Mouse (Mus musculus) subcutaneous adipose tissue, adult 2 months (tissue): ENCODE measurements around the gene Minos1. TPM values are rescaled to one million over a fixed set of nuclear protein-coding genes. Genes with fewer than 3 reads are reported as not detected.

ENCODE experiments used
- polyA plus RNA-seq: library from polyadenylated mRNA; depleted of rRNA; stranded (reverse); fragments of >200 nt; gene quantifications from 2 replicates; pipeline ENCODE4 v1.2.3, GENCODE M21; 2012; ENCODE audit warnings: low replicate concordance; rRNA removed

Gene Minos1
- polyA plus RNA-seq = 75.1 and 94.2 TPM in 2 replicates

DNA sequence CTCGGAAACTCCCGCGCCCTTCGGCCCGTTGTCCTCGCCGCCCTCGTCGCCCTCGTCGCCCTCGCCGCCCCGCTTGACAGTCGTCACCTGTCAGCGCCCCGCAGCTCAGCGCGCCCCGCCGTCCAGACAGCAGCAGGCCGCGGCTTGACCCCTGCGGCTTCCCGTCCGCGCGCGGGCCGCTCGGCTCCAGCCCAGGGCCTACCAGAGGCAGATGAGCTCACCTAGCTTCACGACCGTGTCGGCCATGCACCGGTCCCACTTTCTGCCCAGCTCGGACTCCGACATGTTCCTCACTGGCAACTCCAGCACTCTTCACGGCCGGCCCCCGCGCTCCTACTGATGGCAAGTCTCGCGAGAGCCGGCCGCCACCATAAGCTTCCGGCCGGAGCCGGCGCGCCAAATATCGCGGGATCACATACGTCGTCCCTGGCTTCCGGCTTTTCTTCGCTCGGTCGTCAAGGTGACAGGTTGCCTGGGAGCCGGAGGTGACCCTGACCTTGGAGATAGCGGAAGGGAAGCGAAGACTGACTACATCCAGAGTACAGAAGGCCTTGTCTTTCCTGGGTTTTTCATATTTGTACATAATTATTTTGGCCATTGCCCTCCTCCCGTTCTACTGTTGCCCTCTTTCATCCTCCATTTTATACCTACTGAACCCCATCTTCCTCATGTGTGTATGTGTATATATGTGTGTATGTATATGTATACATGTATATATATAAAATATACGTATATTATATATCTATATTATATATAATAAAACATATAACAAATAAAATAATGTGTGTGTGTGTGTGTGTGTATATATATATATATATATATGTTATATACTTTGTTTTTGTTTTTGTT lies at the start of gene Minos1:
Gene Minos1 (minus strand): TSS at position 413 of the 849 bp plus-strand sequence.

DNA sequence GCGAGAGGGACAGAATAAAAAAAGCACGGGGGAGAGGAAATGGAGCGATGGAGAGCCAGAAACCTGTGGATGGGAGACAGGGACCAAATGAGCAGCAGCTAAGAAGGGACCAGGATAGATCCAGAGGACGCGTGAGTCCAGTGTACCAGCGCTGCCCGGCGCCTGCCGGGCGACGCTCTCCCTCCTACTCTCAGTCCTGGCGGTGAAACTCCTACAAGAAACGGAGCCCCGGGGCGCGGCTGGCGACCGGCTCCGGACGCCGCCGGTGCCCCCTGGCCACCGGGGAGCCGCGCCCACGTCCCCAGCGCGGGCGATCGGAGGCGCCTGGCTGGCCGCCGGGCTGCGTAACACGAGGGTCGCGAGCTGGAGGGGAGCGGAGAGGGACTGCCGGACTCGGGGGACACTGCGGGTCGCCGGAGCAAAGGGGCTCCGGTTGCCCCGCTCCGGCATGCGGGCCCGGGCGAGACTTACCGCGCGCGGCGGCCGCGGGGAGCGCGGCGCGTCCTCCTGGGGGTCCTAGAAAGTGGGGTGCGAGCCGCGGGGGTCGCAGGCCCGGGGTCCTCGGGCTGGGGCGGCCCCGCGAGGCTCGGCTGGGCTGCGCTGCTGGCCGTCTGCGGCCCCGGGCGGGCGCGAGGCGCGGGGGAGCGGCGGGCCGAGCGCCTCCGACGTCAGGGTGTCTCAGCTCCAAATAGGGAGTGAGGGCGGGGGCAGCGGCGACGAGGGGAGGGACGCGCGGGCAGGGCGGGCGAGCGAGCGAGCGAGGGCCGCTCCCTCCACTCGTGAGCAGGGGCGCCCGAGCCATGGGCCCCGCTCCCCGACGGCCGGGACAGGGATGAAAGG lies 38.3 kb downstream of the Minos1 start, which contains the start of gene Nbl1:
Gene Nbl1 (minus strand): TSS at position 638 of the 840 bp plus-strand sequence.

DNA sequence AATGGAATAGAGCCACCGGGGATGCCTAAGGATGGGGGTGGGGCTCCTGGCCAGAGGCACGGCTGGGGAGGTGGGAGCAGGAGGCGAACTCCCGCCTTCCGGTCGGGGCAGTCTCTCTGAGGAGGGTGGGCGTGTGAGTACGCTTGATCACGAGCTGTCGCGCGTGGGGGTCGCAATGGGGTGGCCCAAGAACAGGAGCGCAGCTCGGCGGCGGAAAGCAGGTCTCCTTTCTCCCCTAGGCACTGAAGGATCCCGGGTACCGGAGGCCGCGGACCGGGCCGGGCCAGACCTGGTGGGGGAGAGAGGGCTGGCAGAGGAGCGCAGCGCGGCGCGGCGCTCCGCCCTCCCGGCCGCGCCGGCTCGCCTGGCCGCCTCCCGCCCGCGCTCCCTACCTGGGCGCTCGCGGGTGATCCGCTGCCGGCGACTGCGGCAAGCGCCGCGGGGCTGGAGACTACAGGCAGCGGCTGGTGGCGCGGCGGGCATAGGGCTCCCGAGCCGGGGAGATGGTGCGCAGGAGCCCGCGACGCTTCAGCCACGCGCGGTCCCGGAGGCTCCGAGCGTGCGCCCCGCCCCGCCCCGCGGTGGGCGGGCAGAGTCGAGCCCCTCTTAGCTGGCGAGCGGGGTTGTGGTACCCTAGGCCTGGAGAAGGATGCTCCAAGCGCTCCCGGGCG lies 55.7 kb downstream of the Minos1 start, which contains the start of gene Htr6:
Gene Htr6 (minus strand): TSS at position 530 of the 671 bp plus-strand sequence.

Other genes with a start within 250 kb of the Minos1 start
- 9.3 and 9.5 TPM in 2 replicates for gene Otud3, start 217.2 kb downstream of the Minos1 start, polyA plus RNA-seq
- gene Rnf186, start 164.0 kb downstream of the Minos1 start, polyA plus RNA-seq = 0.09 and 1.5 TPM in 2 replicates
- gene Tmco4, start 158.2 kb downstream of the Minos1 start, polyA plus RNA-seq = 12.7 and 15.2 TPM in 2 replicates
- gene Htr6, start 55.5 kb downstream of the Minos1 start, polyA plus RNA-seq = 0.09 and 0.46 TPM in 2 replicates
- gene Nbl1, start 38.1 kb downstream of the Minos1 start, polyA plus RNA-seq = 127 and 651 TPM in 2 replicates
- gene Capzb, start 61.8 kb upstream of the Minos1 start, polyA plus RNA-seq = 147 and 189 TPM in 2 replicates
- gene Pqlc2, start 179.6 kb upstream of the Minos1 start, polyA plus RNA-seq = 31.2 and 40.0 TPM in 2 replicates
- gene Akr7a5, start 179.6 kb upstream of the Minos1 start, polyA plus RNA-seq = 30.3 and 48.1 TPM in 2 replicates
- 18.2 and 42.4 TPM in 2 replicates for gene Mrto4, start 221.5 kb upstream of the Minos1 start, polyA plus RNA-seq
- 56.7 and 74.2 TPM in 2 replicates for gene Emc1, start 221.5 kb upstream of the Minos1 start, polyA plus RNA-seq
- gene Ubr4, start 221.5 kb upstream of the Minos1 start, polyA plus RNA-seq = 186 and 189 TPM in 2 replicates